Mouse (Mus musculus): Measurements from ENCODE around the gene Olfr62.

Olfr62 gene

GRCm38 (mm10) chr4:118658652-118659051, at the start of gene Olfr62:
TSS of gene Olfr62 (plus strand) at chr4:118658952.
- no peak for DNase-seq (ENCODE audit: extremely low spot score, low read depth, low spot score)

GRCm38 (mm10) chr4:118609836-118610235, 48.9 kb upstream of the Olfr62 start:
- no peak for DNase-seq (ENCODE audit: extremely low spot score, low read depth, low spot score)

GRCm38 (mm10) chr4:118612619-118613018, 46.1 kb upstream of the Olfr62 start:
- no peak for DNase-seq (ENCODE audit: extremely low spot score, low read depth, low spot score)

DNA sequence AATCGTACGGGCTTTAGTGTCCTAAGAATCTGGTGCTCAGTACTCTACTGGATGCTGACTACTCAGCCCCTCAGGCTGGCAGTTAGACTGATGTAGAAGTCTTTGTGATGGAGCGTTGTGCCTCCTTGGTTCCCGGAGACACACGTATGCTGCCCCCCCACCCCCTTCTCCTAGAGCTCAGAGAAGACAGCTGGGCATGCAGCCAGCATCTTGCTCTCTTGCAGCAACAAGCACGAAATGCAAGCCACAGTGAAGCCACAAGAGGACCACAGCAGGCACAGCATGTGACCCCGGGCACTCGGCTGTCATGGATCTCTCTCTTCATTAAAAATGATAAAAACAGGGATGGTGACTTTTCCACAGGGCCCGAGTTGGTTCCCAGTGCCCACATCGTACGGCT, 43.3 kb upstream of the Olfr62 start:
- DNase-seq (ENCODE audit: extremely low spot score, low read depth, low spot score), result no peak

DNA sequence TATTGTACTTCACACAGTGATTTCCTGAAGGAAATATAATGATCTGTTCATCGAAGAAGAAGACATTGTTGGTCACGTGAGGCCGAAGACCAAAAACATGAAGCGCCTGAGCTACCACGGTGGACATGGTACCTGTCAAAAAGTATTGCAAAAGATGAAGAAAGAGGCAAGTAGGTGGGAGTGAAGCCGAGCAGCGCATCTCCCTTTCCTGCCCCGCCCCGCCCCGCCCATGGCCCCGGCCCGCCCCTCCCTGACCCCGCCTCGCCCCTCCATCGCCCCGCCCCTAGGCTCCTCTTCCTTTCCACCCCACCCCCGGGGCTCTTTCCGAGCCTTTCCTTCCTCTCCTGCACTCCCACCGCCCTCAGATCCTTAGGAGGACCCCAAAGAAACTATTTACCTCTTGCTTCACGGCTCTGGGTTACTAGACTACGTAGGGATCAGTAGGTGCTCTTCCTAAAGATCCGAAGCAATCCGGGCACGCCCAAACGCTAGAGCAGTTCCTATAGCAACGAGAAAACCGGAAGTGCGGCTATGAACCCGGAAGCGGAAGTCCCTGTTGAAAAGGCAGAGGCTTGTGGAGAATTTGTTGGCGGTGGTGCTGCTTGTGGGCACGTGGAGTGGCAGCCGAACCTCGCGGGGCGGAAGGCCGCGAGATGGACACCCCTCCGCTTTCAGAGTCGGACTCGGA, 38.3 kb upstream of the Olfr62 start, which contains the start of the genes Cfap57 and Ebna1bp2:
Cfap57 (minus strand) TSS at position 499 of the 688 bp plus-strand sequence.
Ebna1bp2 (plus strand) TSS at position 521 of the 688 bp plus-strand sequence.
- peak; percentile 93 for DNase-seq (ENCODE audit: extremely low spot score, low read depth, low spot score)

- DNase-seq (ENCODE audit: extremely low spot score, low read depth, low spot score), result no peak
Observed at GRCm38 (mm10) chr4:118620967-118621320, 37.8 kb upstream of the Olfr62 start.

- no peak for DNase-seq (ENCODE audit: extremely low spot score, low read depth, low spot score)
Observed at GRCm38 (mm10) chr4:118621781-118622180, 37.0 kb upstream of the Olfr62 start.

GRCm38 (mm10) chr4:118630261-118630660, 28.5 kb upstream of the Olfr62 start:
- DNase-seq (ENCODE audit: extremely low spot score, low read depth, low spot score), result no peak

GRCm38 (mm10) chr4:118642346-118643190, 16.2 kb upstream of the Olfr62 start:
- DNase-seq (ENCODE audit: extremely low spot score, low read depth, low spot score), result no peak

- peak; percentile 50 for DNase-seq (ENCODE audit: extremely low spot score, low read depth, low spot score)
Observed at GRCm38 (mm10) chr4:118645234-118645633, 13.5 kb upstream of the Olfr62 start.

DNA sequence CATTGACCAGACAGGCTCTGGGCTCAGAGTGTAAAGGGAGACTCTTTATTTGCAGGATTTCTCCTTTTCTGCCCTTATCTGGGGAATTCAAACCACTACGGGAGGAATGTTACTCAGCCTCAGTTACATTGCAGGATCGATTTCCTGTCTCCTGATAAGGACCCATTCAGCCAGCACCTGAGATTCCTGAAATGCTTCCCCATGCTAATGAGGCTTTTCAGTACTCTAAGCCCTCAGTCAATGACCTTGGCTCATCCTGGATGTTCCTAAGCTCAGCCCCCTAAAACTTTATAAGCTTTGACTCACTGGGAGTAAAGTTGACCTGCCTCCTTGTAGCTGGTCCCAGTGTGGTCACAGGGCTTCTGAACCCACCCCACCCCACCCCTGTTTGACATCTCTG, 28.3 kb downstream of the Olfr62 start:
- DNase-seq (ENCODE audit: extremely low spot score, low read depth, low spot score), result no peak

DNA sequence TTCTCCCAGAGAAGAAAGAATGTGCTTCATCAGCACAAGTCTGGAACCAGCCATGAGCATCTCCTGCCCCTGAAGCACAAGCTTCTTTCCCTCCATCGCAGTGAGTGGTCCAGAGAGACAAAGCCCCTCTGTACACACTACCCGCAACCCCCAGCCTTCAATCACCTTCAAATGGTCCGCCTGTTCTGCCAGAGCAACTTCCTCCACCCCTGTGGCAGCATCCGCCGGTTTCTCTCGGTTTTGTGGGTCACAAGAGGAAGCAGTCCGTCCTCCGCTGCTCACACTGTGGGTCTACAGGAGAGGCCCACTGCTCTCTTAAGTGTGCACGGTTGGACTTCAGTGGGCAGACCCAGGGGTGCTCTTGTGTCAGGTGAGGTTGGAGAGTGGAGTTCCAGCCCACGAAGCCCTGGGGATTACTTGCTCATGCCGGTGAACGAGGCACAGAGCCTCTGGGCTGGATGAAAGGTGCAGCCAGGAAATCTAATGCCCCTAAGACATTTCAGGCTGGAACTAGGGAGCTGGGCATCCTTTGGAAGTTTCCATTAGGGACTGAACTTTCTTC, 33.7 kb downstream of the Olfr62 start, which contains the start of gene Olfr1342:
Olfr1342 (minus strand) TSS at position 345 of the 562 bp plus-strand sequence.
- no peak for DNase-seq (ENCODE audit: extremely low spot score, low read depth, low spot score)

DNA sequence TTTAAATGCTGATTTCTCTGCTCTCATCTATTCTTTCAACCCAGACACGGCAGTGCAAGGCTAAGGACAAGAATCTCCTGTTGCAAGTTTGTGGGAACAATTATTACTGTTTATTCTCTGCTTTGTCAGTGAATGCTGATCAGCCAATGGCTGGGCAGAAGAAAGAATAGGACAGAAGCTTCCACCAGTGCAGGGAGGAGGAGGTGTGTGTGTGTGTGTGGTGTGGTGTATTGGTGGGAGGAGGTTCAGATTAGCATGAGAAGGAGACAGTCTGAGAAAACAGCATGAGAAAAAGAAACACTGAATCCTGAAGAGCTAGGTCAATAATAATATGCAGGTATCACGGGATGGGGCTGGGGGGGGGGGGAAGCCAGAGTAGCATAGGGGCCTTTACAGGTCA, 35.1 kb downstream of the Olfr62 start:
- DNase-seq (ENCODE audit: extremely low spot score, low read depth, low spot score), result no peak

GRCm38 (mm10) chr4:118703223-118703622, 44.5 kb downstream of the Olfr62 start, which contains the start of gene Olfr1341:
TSS of gene Olfr1341 (plus strand) at chr4:118703523.
- no peak for DNase-seq (ENCODE audit: extremely low spot score, low read depth, low spot score)

GRCm38 (mm10) chr4:118708086-118708485, 49.3 kb downstream of the Olfr62 start:
- no peak for DNase-seq (ENCODE audit: extremely low spot score, low read depth, low spot score)

- no peak for DNase-seq (ENCODE audit: extremely low spot score, low read depth, low spot score)
Observed at GRCm38 (mm10) chr4:118711656-118712055, 52.9 kb downstream of the Olfr62 start.
